ENCODE assay signal across 31 mouse cellular contexts in the genomic region with DNA sequence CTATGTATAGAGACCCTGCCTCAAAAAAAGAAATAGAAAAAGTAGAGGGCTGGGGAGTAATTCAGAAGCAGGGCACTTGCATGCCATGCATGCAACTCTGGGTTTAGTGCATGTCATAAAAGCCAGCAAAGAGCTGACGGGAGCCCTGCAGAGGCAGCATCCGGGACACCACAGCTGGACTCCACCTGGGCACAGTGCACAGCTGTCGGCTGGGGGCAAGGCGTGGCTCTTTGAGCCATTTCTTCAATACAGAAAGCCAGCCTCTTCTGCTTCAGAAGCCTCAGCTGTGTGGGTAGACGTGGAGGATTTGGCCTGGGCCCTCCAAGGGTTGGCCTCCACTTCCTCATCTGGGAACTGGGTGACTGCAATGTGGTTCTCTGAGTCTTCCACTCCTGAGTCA. TPM values are rescaled to one million over a fixed set of nuclear protein-coding genes. Genes with fewer than 3 reads are reported as not detected.
DNase-seq lines count a peak whose midpoint lies in the region; ATAC-seq lines count a peak whose summit lies in the region.
"Had no signal": no experiment of that assay in that cellular context is flagged by ENCODE, and none has a peak within 500 bp of the region (broad histone marks: within the 10 kb centered on the region; RNA-seq: fewer than 3 reads in every experiment).

No protein-coding gene starts in this region.

- WGBS in neural tube, embryonic 15.5 days: 49% methylated on average over 5 of the region's 5 CpGs

- DNase-seq in thymus, adult 18-20 months: peak; percentile 70 to 80
- peak; percentile 87 for DNase-seq in thymus, postnatal 0 days (ENCODE audit: low spot score)
- DNase-seq in thymus, postnatal 25 days: peak; percentile 78
- no peak for DNase-seq in frontal cortex, postnatal 36 days (ENCODE audit: low spot score in 2 of 2)
- DNase-seq: adrenal gland, postnatal 10 days; B cell, adult 2 months; cerebellum, adult 11-12 months; cerebellum, adult 8-10 months; cerebellum, postnatal 10 days; cerebellum, postnatal 36 days; embryo, embryonic 11 days; gastrocnemius, adult 2 months; gastrocnemius, postnatal 25 days; heart, adult 18-20 months; heart, postnatal 10 days; heart, postnatal 36 days had no signal

- H3K4me3 ChIP-seq in neural tube, embryonic 15.5 days (replicated peaks): no peak overlapping the region
- H3K4me3 ChIP-seq: embryonic facial prominence, embryonic 10.5 days; embryonic facial prominence, embryonic 13.5 days; erythroblast, embryonic 14.5 days; forebrain, embryonic 12.5 days; forebrain, embryonic 15.5 days; gastrocnemius, adult 2 months; heart, embryonic 12.5 days; heart, embryonic 15.5 days; hindbrain, embryonic 10.5 days; hindbrain, embryonic 13.5 days had no signal

- peaks cover 6% of the 10 kb centered on the region; the same call in 1 of the 2 replicates for H3K4me1 ChIP-seq in neural tube, embryonic 15.5 days

- no peak overlapping the region for H3K4me2 ChIP-seq in neural tube, embryonic 15.5 days
- H3K4me2 ChIP-seq: embryonic facial prominence, embryonic 13.5 days; forebrain, embryonic 12.5 days; forebrain, embryonic 15.5 days; heart, embryonic 12.5 days; heart, embryonic 15.5 days; hindbrain, embryonic 13.5 days had no signal

- H3K36me3 ChIP-seq in neural tube, embryonic 15.5 days: peaks cover 37% of the 10 kb centered on the region

- no peaks in the 10 kb centered on the region for H3K9me3 ChIP-seq in neural tube, embryonic 15.5 days (replicated peaks)
- H3K9me3 ChIP-seq: embryonic facial prominence, embryonic 10.5 days; embryonic facial prominence, embryonic 13.5 days; forebrain, embryonic 12.5 days; forebrain, embryonic 15.5 days; G1E; heart, embryonic 12.5 days; heart, embryonic 15.5 days; hindbrain, embryonic 10.5 days; hindbrain, embryonic 13.5 days had no signal

- H3K9ac ChIP-seq in neural tube, embryonic 15.5 days (replicated peaks): no peak overlapping the region
- H3K9ac ChIP-seq: embryonic facial prominence, embryonic 13.5 days; forebrain, embryonic 12.5 days; forebrain, embryonic 15.5 days; heart, embryonic 12.5 days; heart, embryonic 15.5 days; hindbrain, embryonic 13.5 days had no signal

- H3K27me3 ChIP-seq in neural tube, embryonic 15.5 days (replicated peaks): no peaks in the 10 kb centered on the region
- H3K27me3 ChIP-seq: CH12.LX; embryonic facial prominence, embryonic 13.5 days; forebrain, embryonic 12.5 days; forebrain, embryonic 15.5 days; heart, embryonic 12.5 days; heart, embryonic 15.5 days; hindbrain, embryonic 13.5 days; Patski had no signal

- no peak for ATAC-seq in neural tube, embryonic 15.5 days (ENCODE audit: low FRiP score)
- ATAC-seq in frontal cortex, adult (ENCODE audit: low TSS enrichment): no peak
- ATAC-seq: forebrain, embryonic 15.5 days; hindbrain, embryonic 16.5 days; Patski had no signal

- no peak overlapping the region for H3K27ac ChIP-seq in neural tube, embryonic 15.5 days (replicated peaks)
- H3K27ac ChIP-seq: embryonic facial prominence, embryonic 10.5 days; embryonic facial prominence, embryonic 13.5 days; forebrain, embryonic 12.5 days; forebrain, embryonic 15.5 days; gastrocnemius, adult 2 months; heart, embryonic 15.5 days; hindbrain, embryonic 10.5 days; hindbrain, embryonic 13.5 days had no signal

RNA-seq across cellular contexts. Expression of a gene that starts 13.0 kb away (rescaled TPM):
- 82.6 and 100 TPM in 2 replicates for polyA plus RNA-seq in thymus, postnatal 0 days (2015; fragmentation: Nextera tagmentation; extraction: Ambion mirVana)
- polyA plus RNA-seq in neural tube, embryonic 15.5 days (2015; fragmentation: Nextera tagmentation; extraction: Ambion mirVana): 44.2 and 50.0 TPM in 2 replicates

Comparison
In these comparisons a context has a peak if more than half of its experiments do, and no peak if none do; other contexts are left out.
1. DNase-seq: peak in thymus, adult 18-20 months (2 of 2), thymus, postnatal 0 days (single experiment) and thymus, postnatal 25 days (single experiment); none in frontal cortex, postnatal 36 days (0 of 2).